Mouse (Mus musculus) cerebellum, adult 9-11 months (tissue): ENCODE data around the gene Dusp2.

Source experiments
- DNase-seq: peaks from one replicate; pipeline ENCODE4 v3.0.0; 2022

The Dusp2 gene

GRCm38 (mm10) chr2:127369703-127370376 is 33.9 kb downstream of the Dusp2 start:
- DNase-seq: no peak

- no peak for DNase-seq
Measured at GRCm38 (mm10) chr2:127370561-127371483, 34.9 kb downstream of the Dusp2 start.

- no peak for DNase-seq
Measured at GRCm38 (mm10) chr2:127371484-127371861, 35.5 kb downstream of the Dusp2 start.

DNA sequence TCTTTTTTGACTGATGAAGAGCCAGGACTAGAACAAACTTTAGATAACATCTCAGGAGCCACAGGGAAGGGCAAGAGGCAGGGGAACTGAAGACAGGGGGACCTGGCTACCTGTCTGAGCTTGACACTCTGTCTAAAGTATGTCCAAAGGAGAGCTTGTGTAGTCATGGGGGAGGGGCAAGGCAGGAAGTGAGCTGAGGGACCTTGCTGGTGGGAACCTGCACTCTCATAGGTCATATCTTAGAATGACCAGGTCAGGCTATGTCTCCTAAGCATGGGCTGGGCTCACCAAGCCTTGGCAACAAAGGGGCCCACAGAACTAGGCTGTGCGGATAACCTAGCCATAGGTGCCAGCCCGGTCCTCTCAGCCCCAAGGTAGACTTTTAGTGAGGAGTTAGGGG is 36.1 kb downstream of the Dusp2 start:
- DNase-seq: no peak

- DNase-seq: no peak
Measured at GRCm38 (mm10) chr2:127374131-127374530, 38.2 kb downstream of the Dusp2 start.

DNA sequence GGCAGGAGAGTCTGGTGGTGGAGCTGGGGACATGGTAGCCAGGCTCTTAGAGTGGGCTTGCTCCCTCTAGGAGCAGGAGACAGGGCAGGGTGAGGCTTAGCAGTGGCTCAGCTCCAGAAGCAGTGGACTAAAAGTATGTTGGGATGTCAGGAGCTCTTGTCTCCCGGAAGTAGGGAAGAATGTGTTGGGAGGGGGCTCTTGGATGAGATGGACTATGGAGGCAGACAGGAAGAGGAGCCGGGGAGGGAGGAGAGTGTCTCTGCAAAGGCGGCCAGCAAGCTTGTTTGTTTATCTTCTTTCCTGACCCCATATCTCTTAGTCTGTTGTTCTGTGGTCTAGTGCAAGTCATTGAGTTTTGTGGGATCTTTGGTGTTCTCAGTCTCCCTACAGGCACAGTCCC is 39.1 kb downstream of the Dusp2 start:
- DNase-seq: no peak

DNA sequence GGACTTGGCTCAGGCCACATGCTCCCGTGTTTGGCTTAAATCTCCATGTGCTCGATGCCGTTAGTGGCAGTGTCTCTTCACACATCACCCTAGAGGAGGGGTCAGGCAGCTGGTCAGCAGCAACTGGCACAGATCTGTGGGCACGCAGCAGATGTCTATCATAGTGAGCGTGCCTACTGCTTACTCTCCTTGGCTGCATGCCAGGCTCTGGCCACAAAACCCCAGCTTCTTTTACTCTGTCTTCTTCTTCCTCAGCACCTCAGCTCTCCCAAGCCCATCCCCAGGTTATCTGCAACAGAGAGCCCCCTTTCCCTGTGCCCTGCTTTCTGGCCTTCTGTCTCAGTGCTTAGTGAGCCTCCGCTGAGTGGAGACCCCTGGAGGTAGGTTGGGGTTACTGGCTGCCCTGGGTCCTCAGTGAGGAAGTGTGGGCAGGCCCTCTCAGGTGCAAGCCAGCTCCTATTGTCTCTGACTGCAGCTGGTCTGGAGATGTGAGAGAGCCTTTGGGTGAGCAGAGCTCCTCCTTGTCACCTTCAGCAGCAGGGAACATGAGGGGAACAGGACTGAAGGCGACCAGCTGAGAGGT is 39.9 kb downstream of the Dusp2 start:
- no peak for DNase-seq

GRCm38 (mm10) chr2:127376423-127377051 is 40.6 kb downstream of the Dusp2 start:
- no peak for DNase-seq

- no peak for DNase-seq
Measured at GRCm38 (mm10) chr2:127377942-127378610, 42.1 kb downstream of the Dusp2 start.

DNA sequence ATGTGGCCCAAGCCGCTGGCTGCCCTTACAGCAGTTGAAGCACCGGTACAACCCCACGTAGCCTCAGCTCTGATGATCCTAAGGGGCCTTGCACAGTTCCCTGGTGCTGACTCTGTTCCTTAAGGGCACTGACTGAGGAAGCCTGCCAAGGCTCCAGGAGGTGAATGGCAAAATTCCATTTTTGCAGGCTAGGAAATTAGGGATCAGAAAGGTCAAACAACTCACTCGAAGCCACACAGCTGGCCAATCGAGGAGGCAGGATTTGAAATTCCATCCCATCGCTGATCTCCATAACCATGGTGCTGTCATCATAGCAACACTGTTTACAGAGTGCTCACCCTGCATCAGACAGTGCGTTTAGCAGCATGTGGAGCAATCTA is 42.6 kb downstream of the Dusp2 start:
- DNase-seq: no peak

- DNase-seq: no peak
Measured at GRCm38 (mm10) chr2:127379250-127379649, 43.3 kb downstream of the Dusp2 start.

DNA sequence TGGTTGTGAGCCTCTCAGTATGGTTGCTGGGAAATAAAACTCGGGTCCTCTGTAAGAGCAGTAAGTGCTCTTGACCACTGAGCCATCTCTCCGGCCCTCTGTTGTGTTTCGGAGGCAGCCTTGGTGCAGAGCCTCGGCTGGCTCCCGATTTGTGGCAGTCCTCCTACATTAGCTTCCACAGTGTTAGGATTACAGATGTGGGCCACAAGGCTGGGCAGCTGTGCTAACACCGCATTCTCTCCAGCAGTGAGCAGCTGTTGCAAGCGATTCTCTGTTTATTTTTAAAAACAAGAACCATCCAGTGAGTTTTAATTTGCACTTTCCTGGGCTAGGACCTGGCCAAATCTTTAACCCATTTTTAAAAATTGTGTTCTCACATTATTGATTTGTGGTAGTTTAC is 47.9 kb downstream of the Dusp2 start:
- DNase-seq: no peak

GRCm38 (mm10) chr2:127387521-127387920 is 51.6 kb downstream of the Dusp2 start:
- DNase-seq: no peak
